Mouse (Mus musculus): ENCODE data around the gene Lyve1.

DNA sequence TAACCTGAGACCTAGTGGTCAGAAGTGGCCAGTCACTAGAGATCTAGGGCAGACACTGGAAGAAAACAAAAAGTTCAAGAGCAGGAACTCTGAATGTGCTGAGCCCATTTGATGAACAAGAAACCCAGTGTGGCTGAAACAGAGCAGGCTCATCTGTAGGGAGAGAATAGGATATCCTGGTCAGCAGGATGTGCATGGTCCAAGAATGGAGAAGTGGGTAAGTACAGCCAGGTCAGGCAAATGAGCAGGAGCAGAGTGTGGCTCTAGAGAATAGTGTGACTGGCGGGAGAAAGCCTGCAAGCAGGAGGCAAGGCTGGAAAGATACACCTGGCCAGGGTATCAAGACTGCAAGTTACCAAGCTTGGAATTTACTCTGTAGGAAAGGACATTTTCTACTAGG lies 7.4 kb downstream of the Lyve1 start:
- TF ChIP-seq POLR2AphosphoS5 (IDR thresholded peaks at IDR 0.05; ENCODE audit: insufficient replicate concordance, low read depth, low read length) (no peak), CTCF (IDR thresholded peaks at IDR 0.05; ENCODE audit: low read depth, low read length) (no peak), GATA1 (IDR thresholded peaks at IDR 0.05; ENCODE audit: borderline replicate concordance, low read length) (no peak), TAL1 (conservative IDR thresholded peaks at IDR 0.05; ENCODE audit: low read depth, low read length) (no peak)
